Mouse (Mus musculus) ES-E14 (cell line): ENCODE measurements around the gene Hdac8.

Experiments used
- HCFC1 ChIP-seq: IDR thresholded peaks from 2 replicates; pipeline ENCODE4 v1.6.1; 2012; ENCODE audit warnings: low read length, inconsistent platforms, borderline replicate concordance; ENCODE audit not compliant: insufficient read depth
- ZNF384 ChIP-seq: IDR thresholded peaks from 2 replicates; pipeline ENCODE4 v1.6.1; 2012; ENCODE audit warnings: low read depth, low read length, inconsistent platforms

DNA sequence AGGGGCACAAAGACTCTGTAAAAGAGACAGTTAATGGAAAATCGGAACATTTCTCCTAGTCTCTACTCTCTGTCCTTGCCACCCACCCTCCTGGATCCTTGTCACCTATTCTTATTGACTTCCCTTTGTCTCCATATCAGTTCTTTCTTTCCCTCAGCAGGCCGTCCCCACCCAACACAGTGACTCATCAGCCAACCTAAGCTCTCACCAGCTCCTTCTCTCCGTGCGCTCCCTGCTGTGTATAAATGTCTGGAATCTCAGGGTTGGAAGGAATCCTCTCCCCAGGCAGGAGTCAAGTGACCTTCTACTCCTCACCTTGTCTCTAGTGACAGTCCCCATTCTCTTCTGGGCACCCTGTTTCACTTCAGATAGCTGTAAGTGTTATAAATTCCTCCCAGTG, 200.2 kb downstream of the Hdac8 start:
- TF ChIP-seq ZNF384: no peak
- no peak for TF ChIP-seq HCFC1
